13 mouse cellular contexts compared by ENCODE assay signal in the genomic region with DNA sequence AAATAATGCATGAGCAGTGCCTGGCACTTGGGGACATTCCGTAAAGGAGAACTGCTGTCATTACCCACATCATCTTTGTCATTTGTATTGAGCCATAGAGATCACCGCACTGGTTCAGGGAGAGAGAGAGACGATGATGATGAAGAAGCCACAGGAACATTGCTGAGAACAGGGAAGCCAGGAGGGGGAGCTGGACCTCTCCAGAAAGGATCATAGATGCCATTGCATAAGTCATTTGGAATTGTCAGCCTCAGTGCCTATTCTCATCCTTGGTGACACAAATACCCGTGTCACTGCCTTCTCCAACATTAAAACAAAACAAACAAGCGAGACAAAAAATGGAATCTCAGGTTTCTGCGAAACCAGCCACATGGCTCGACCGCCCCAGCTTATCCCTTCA. TPM values are rescaled to one million over a fixed set of nuclear protein-coding genes. Genes with fewer than 3 reads are reported as not detected.
DNase-seq lines count a peak whose midpoint lies in the region; ATAC-seq and TF ChIP-seq lines count a peak whose summit lies in the region.
"Had no signal": no experiment of that assay in that cellular context is flagged by ENCODE, and none has a peak within 500 bp of the region (broad histone marks: within the 10 kb centered on the region; RNA-seq: fewer than 3 reads in every experiment).

No protein-coding gene starts in this region.

- ATAC-seq in liver, postnatal 0 days, result no peak
- ATAC-seq in liver, embryonic 12.5 days, result no peak
- ATAC-seq in stomach, postnatal 0 days (ENCODE audit: low FRiP score, low TSS enrichment), result no peak
- ATAC-seq: CD4-positive, CD25-positive, alpha-beta regulatory T cell, adult 4 months; midbrain, embryonic 13.5 days had no signal

- intact Hi-C loops in heart, postnatal 10 days (cut with DNase I), result no loop called here

- no peak overlapping the region for H3K27ac ChIP-seq in liver, postnatal 0 days (ENCODE audit: low read depth)
- no peak overlapping the region for H3K27ac ChIP-seq in liver, embryonic 12.5 days
- H3K27ac ChIP-seq in stomach, postnatal 0 days (replicated peaks), result no peak overlapping the region
- H3K27ac ChIP-seq: hindbrain, embryonic 10.5 days; limb, embryonic 13.5 days; midbrain, embryonic 13.5 days had no signal

- H3K27me3 ChIP-seq in liver, postnatal 0 days (ENCODE audit: insufficient read depth, low read length), result no peaks in the 10 kb centered on the region
- H3K27me3 ChIP-seq in liver, embryonic 12.5 days (replicated peaks), result peaks cover 9% of the 10 kb centered on the region; the same call in 1 of the 2 replicates
- no peaks in the 10 kb centered on the region for H3K27me3 ChIP-seq in stomach, postnatal 0 days (ENCODE audit: control insufficient read depth, insufficient read depth, low read length)
- H3K27me3 ChIP-seq: limb, embryonic 13.5 days; midbrain, embryonic 13.5 days had no signal

- WGBS in liver, postnatal 0 days (ENCODE audit: insufficient replicate concordance), result 75% methylated on average over 8 of the region's 8 CpGs
- 69% methylated on average over 8 of the region's 8 CpGs for WGBS in liver, embryonic 12.5 days (ENCODE audit: insufficient replicate concordance)
- 65% methylated on average over 8 of the region's 8 CpGs for WGBS in stomach, postnatal 0 days

- H3K4me3 ChIP-seq in liver, postnatal 0 days (ENCODE audit: low read depth, low read length), result no peak overlapping the region
- H3K4me3 ChIP-seq in liver, embryonic 12.5 days, result no peak overlapping the region
- no peak overlapping the region for H3K4me3 ChIP-seq in stomach, postnatal 0 days (ENCODE audit: low read depth, low read length)
- H3K4me3 ChIP-seq: hindbrain, embryonic 10.5 days; limb, embryonic 13.5 days; midbrain, embryonic 13.5 days had no signal

- H3K4me2 ChIP-seq in liver, postnatal 0 days (ENCODE audit: low read depth, low read length), result no peak overlapping the region
- no peak overlapping the region for H3K4me2 ChIP-seq in liver, embryonic 12.5 days
- no peak overlapping the region for H3K4me2 ChIP-seq in stomach, postnatal 0 days (replicated peaks; ENCODE audit: low read depth)
- H3K4me2 ChIP-seq: limb, embryonic 13.5 days; midbrain, embryonic 13.5 days had no signal

- TF ChIP-seq EP300 in liver, postnatal 0 days (IDR thresholded peaks at IDR 0.05; ENCODE audit: low read depth), result no peak
- TF ChIP-seq EP300 in stomach, postnatal 0 days (optimal IDR thresholded peaks at IDR 0.05), result no peak

- no peaks in the 10 kb centered on the region for H3K36me3 ChIP-seq in liver, postnatal 0 days (replicated peaks; ENCODE audit: insufficient read depth, low read length)
- H3K36me3 ChIP-seq in liver, embryonic 12.5 days, result no peaks in the 10 kb centered on the region
- H3K36me3 ChIP-seq in stomach, postnatal 0 days (ENCODE audit: control insufficient read depth, insufficient read depth, low read length), result no peaks in the 10 kb centered on the region
- H3K36me3 ChIP-seq: hindbrain, embryonic 10.5 days; limb, embryonic 13.5 days; midbrain, embryonic 13.5 days had no signal

- peak; percentile 22 to 30 for DNase-seq in heart, postnatal 10 days
- no peak for DNase-seq in heart, postnatal 4 days
- DNase-seq in liver, postnatal 0 days, result no peak
- DNase-seq in kidney, postnatal 10 days, result peak; percentile 39
- DNase-seq in stomach, postnatal 0 days (ENCODE audit: low spot score), result no peak
- no peak for DNase-seq in adipocyte (ENCODE audit: low spot score)
- DNase-seq: right cerebral cortex, postnatal 4 days; thymus, adult 2 months had no signal

- H3K4me1 ChIP-seq in liver, postnatal 0 days (ENCODE audit: insufficient read depth), result no peaks in the 10 kb centered on the region
- no peaks in the 10 kb centered on the region for H3K4me1 ChIP-seq in liver, embryonic 12.5 days
- H3K4me1 ChIP-seq in stomach, postnatal 0 days (replicated peaks; ENCODE audit: control insufficient read depth, insufficient read depth), result no peaks in the 10 kb centered on the region
- H3K4me1 ChIP-seq: limb, embryonic 13.5 days; midbrain, embryonic 13.5 days had no signal

- no peak overlapping the region for H3K9ac ChIP-seq in liver, postnatal 0 days (replicated peaks)
- no peak overlapping the region for H3K9ac ChIP-seq in liver, embryonic 12.5 days
- H3K9ac ChIP-seq in stomach, postnatal 0 days (ENCODE audit: low read length), result no peak overlapping the region
- H3K9ac ChIP-seq: limb, embryonic 13.5 days; midbrain, embryonic 13.5 days had no signal

- H3K9me3 ChIP-seq in liver, postnatal 0 days (ENCODE audit: low read length), result no peaks in the 10 kb centered on the region
- H3K9me3 ChIP-seq in liver, embryonic 12.5 days (replicated peaks), result no peaks in the 10 kb centered on the region
- no peaks in the 10 kb centered on the region for H3K9me3 ChIP-seq in stomach, postnatal 0 days (ENCODE audit: control insufficient read depth, low read length)
- H3K9me3 ChIP-seq: hindbrain, embryonic 10.5 days; limb, embryonic 13.5 days; midbrain, embryonic 13.5 days had no signal

- TF ChIP-seq CTCF in liver, postnatal 0 days (IDR thresholded peaks at IDR 0.05; ENCODE audit: low read depth), result peak; percentile 33
- TF ChIP-seq CTCF in stomach, postnatal 0 days (IDR thresholded peaks at IDR 0.05; ENCODE audit: low read depth), result peak; percentile 63

RNA-seq across cellular contexts. Expression of a gene that starts 23.7 kb away (rescaled TPM):
- 10 to 100 TPM; 79.2 to 79.6 TPM for total RNA-seq in heart, postnatal 10 days (2021)
- 10 to 100 TPM; 71.6 to 86.7 TPM for total RNA-seq in heart, postnatal 4 days (2021)
- 2.4 and 2.7 TPM in 2 replicates for polyA plus RNA-seq in liver, postnatal 0 days (2015; fragmentation: Nextera tagmentation; extraction: Ambion mirVana)
- polyA plus RNA-seq in liver, embryonic 12.5 days (2016; fragmentation: Nextera tagmentation; extraction: Ambion mirVana), result 2.7 TPM in 2 replicates
- 5.1 TPM in 2 replicates for polyA plus RNA-seq in stomach, postnatal 0 days (2015; fragmentation: Nextera tagmentation; extraction: Ambion mirVana)

RNA-seq across cellular contexts. Expression of a gene that starts 55.2 kb away (rescaled TPM):
- total RNA-seq in heart, postnatal 10 days (2021), result under 1 TPM; 0.26 to 0.45 TPM
- under 1 TPM; 0.31 to 0.72 TPM for total RNA-seq in heart, postnatal 4 days (2021)
- polyA plus RNA-seq in liver, postnatal 0 days (2015; fragmentation: Nextera tagmentation; extraction: Ambion mirVana), result 0.19 and 0.27 TPM in 2 replicates
- polyA plus RNA-seq in liver, embryonic 12.5 days (2016; fragmentation: Nextera tagmentation; extraction: Ambion mirVana), result 0.12 and 0.15 TPM in 2 replicates
- polyA plus RNA-seq in stomach, postnatal 0 days (2015; fragmentation: Nextera tagmentation; extraction: Ambion mirVana), result 3.2 and 3.8 TPM in 2 replicates

Comparison
In these comparisons a context has a peak if more than half of its experiments do, and no peak if none do; other contexts are left out.
1. DNase-seq: peak in heart, postnatal 10 days (2 of 2) and kidney, postnatal 10 days (single experiment); none in heart, postnatal 4 days (single experiment), liver, postnatal 0 days (single experiment), stomach, postnatal 0 days (single experiment) and adipocyte (single experiment).